Mouse (Mus musculus): ENCODE results near the gene Tmco5.

DNA sequence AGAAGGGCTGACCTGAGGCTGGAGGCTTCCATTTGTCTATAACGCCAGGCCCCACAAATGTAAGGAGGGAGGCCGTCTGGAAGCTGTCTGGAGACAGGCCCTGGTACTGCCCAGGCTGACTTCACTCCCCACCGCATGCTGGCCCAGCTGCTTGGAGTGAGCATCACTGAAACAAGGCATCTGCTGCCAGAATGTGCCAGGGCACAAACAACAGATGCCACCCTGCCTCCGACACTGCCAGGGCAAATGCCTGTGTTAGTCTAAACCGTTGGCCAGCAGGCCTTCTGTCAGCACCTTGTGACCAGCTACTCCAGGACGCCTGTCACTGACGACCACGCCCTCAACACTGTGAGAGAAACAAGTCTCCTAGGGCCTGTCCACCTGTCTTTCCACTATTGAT lies 29.8 kb downstream of the Tmco5 start:
- TF ChIP-seq CTCF (IDR thresholded peaks at IDR 0.05; ENCODE audit: extremely low read depth, insufficient read length, insufficient replicate concordance, low read depth, low read length) (no peak), POLR2A (IDR thresholded peaks at IDR 0.05; ENCODE audit: low read depth, low read length) (no peak)

Data from small intestine, adult 2 months (tissue).